Mouse (Mus musculus): Measurements from ENCODE around the gene Dgcr2. TPM values are rescaled to one million over a fixed set of nuclear protein-coding genes. Genes with fewer than 3 reads are reported as not detected.

The Dgcr2 gene
- polyA plus RNA-seq, 1 experiment, result 152 TPM

GRCm38 (mm10) chr16:17865770-17866169, 32.6 kb downstream of the Dgcr2 start:
- WGBS, result 24% methylated on average over 6 of the region's 6 CpGs
- TF ChIP-seq POLR2A (IDR thresholded peaks at IDR 0.05; ENCODE audit: low read depth, low read length), result no peak
- no peak for TF ChIP-seq CTCF (IDR thresholded peaks at IDR 0.05; ENCODE audit: extremely low read depth, insufficient read length, insufficient replicate concordance, low read depth, low read length)
- no peak overlapping the region for H3K27ac ChIP-seq (ENCODE audit: insufficient read depth, low read depth, low read length)

GRCm38 (mm10) chr16:17865293-17865692, 33.1 kb downstream of the Dgcr2 start:
- Histone ChIP-seq H3K27me3 (ENCODE audit: control insufficient read depth, insufficient read depth, low read length) (no peaks in the 10 kb centered on the region), H3K36me3 (ENCODE audit: control insufficient read depth, insufficient read depth, low read length) (peaks cover 5% of the 10 kb centered on the region; the same call in 1 of the 2 replicates), H3K4me1 (ENCODE audit: control insufficient read depth, insufficient read depth, insufficient read length, low read length) (peaks cover 18% of the 10 kb centered on the region), H3K4me3 (ENCODE audit: low read depth, low read length) (no peak overlapping the region), H3K27ac (ENCODE audit: insufficient read depth, low read depth, low read length) (no peak overlapping the region)
- WGBS, result 23% methylated on average over 2 of the region's 2 CpGs
- no peak for TF ChIP-seq POLR2A (IDR thresholded peaks at IDR 0.05; ENCODE audit: low read depth, low read length)
- TF ChIP-seq CTCF (IDR thresholded peaks at IDR 0.05; ENCODE audit: extremely low read depth, insufficient read length, insufficient replicate concordance, low read depth, low read length), result no peak

More at GRCm38 (mm10) chr16:17865770-17866169, 32.6 kb downstream of the Dgcr2 start:
- Histone ChIP-seq H3K4me1 (ENCODE audit: control insufficient read depth, insufficient read depth, insufficient read length, low read length) (peaks cover 19% of the 10 kb centered on the region), H3K4me3 (ENCODE audit: low read depth, low read length) (no peak overlapping the region), H3K36me3 (ENCODE audit: control insufficient read depth, insufficient read depth, low read length) (peaks cover 5% of the 10 kb centered on the region; the same call in 1 of the 2 replicates), H3K27me3 (ENCODE audit: control insufficient read depth, insufficient read depth, low read length) (no peaks in the 10 kb centered on the region)

DNA sequence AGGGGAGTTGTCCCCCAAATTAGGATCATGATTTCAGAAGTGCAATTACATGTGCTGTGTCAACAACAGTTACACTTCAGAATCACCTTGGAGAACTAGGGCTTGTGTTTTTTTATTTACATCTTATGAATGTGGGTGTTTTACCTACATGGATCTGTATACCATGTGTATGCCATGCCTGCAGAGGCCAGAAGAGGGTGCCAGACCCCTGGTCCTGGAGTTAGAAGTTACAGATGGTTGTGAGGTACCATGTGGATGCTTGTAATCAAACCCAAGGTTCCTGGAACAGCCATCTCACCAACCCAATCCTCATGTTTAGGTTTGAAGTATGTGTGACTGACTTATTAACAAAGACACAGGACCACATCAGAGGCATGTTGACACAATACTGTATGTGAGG, 39.8 kb downstream of the Dgcr2 start:
- H3K27me3 ChIP-seq (ENCODE audit: control insufficient read depth, insufficient read depth, low read length), result no peaks in the 10 kb centered on the region
- H3K4me1 ChIP-seq (ENCODE audit: control insufficient read depth, insufficient read depth, insufficient read length, low read length), result no peaks in the 10 kb centered on the region
- H3K27ac ChIP-seq (ENCODE audit: insufficient read depth, low read depth, low read length), result no peak overlapping the region
- H3K36me3 ChIP-seq (ENCODE audit: control insufficient read depth, insufficient read depth, low read length), result peaks cover 48% of the 10 kb centered on the region
- H3K4me3 ChIP-seq (ENCODE audit: low read depth, low read length), result no peak overlapping the region
- TF ChIP-seq CTCF (IDR thresholded peaks at IDR 0.05; ENCODE audit: extremely low read depth, insufficient read length, insufficient replicate concordance, low read depth, low read length), result peak; percentile 63; the same call in 1 of the 2 replicates
- no peak for TF ChIP-seq POLR2A (IDR thresholded peaks at IDR 0.05; ENCODE audit: low read depth, low read length)

DNA sequence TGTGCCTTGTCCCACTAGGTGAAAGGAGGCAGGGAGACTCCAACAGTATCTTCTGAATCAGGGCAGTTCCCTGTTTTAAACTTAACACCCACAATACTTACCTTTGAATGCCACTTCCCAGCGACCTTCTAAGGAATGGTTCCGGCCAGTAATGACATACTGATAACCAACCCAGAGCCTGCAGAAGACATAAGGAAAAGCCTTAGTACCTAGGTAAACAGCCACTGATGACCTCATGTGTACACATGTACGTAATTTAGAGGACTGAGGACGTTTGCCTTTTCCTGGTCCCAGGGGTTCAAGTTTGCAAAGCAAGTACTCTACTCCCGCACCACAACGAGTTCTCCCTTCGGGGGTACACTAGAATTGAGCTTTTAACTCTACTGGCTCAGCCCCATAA, 41.2 kb downstream of the Dgcr2 start:
- Histone ChIP-seq H3K4me3 (ENCODE audit: low read depth, low read length) (no peak overlapping the region), H3K27ac (ENCODE audit: insufficient read depth, low read depth, low read length) (no peak overlapping the region), H3K27me3 (ENCODE audit: control insufficient read depth, insufficient read depth, low read length) (no peaks in the 10 kb centered on the region), H3K36me3 (ENCODE audit: control insufficient read depth, insufficient read depth, low read length) (peaks cover 52% of the 10 kb centered on the region), H3K4me1 (ENCODE audit: control insufficient read depth, insufficient read depth, insufficient read length, low read length) (no peaks in the 10 kb centered on the region)
- TF ChIP-seq POLR2A (IDR thresholded peaks at IDR 0.05; ENCODE audit: low read depth, low read length) (no peak), CTCF (IDR thresholded peaks at IDR 0.05; ENCODE audit: extremely low read depth, insufficient read length, insufficient replicate concordance, low read depth, low read length) (no peak)
- 82% methylated on average over 7 of the region's 7 CpGs for WGBS

- WGBS, result 79% methylated on average over 2 of the region's 2 CpGs
- H3K36me3 ChIP-seq (ENCODE audit: control insufficient read depth, insufficient read depth, low read length), result peaks cover 67% of the 10 kb centered on the region
These were observed 45.1 kb downstream of the Dgcr2 start for GRCm38 (mm10) chr16:17853263-17853662.

GRCm38 (mm10) chr16:17851860-17852259, 46.5 kb downstream of the Dgcr2 start:
- H3K4me3 ChIP-seq (ENCODE audit: low read depth, low read length), result no peak overlapping the region
- no peak overlapping the region for H3K27ac ChIP-seq (ENCODE audit: insufficient read depth, low read depth, low read length)
- TF ChIP-seq POLR2A (IDR thresholded peaks at IDR 0.05; ENCODE audit: low read depth, low read length) (no peak), CTCF (IDR thresholded peaks at IDR 0.05; ENCODE audit: extremely low read depth, insufficient read length, insufficient replicate concordance, low read depth, low read length) (no peak)
- peaks cover 3% of the 10 kb centered on the region; the same call in 1 of the 2 replicates for H3K4me1 ChIP-seq (ENCODE audit: control insufficient read depth, insufficient read depth, insufficient read length, low read length)
- peaks cover 59% of the 10 kb centered on the region for H3K36me3 ChIP-seq (ENCODE audit: control insufficient read depth, insufficient read depth, low read length)
- 93% methylated on average over 1 of the region's 1 CpGs for WGBS
- H3K27me3 ChIP-seq (ENCODE audit: control insufficient read depth, insufficient read depth, low read length), result no peaks in the 10 kb centered on the region

More at GRCm38 (mm10) chr16:17853263-17853662, 45.1 kb downstream of the Dgcr2 start:
- no peak overlapping the region for H3K27ac ChIP-seq (ENCODE audit: insufficient read depth, low read depth, low read length)
- TF ChIP-seq CTCF (IDR thresholded peaks at IDR 0.05; ENCODE audit: extremely low read depth, insufficient read length, insufficient replicate concordance, low read depth, low read length) (no peak), POLR2A (IDR thresholded peaks at IDR 0.05; ENCODE audit: low read depth, low read length) (no peak)
- no peaks in the 10 kb centered on the region for H3K27me3 ChIP-seq (ENCODE audit: control insufficient read depth, insufficient read depth, low read length)
- no peaks in the 10 kb centered on the region for H3K4me1 ChIP-seq (ENCODE audit: control insufficient read depth, insufficient read depth, insufficient read length, low read length)
- H3K4me3 ChIP-seq (ENCODE audit: low read depth, low read length), result no peak overlapping the region

GRCm38 (mm10) chr16:17851331-17851730, 47.0 kb downstream of the Dgcr2 start:
- 96% methylated on average over 5 of the region's 5 CpGs for WGBS
- Histone ChIP-seq H3K27me3 (ENCODE audit: control insufficient read depth, insufficient read depth, low read length) (no peaks in the 10 kb centered on the region), H3K4me3 (ENCODE audit: low read depth, low read length) (no peak overlapping the region), H3K27ac (ENCODE audit: insufficient read depth, low read depth, low read length) (no peak overlapping the region), H3K4me1 (ENCODE audit: control insufficient read depth, insufficient read depth, insufficient read length, low read length) (peaks cover 3% of the 10 kb centered on the region; the same call in 1 of the 2 replicates), H3K36me3 (ENCODE audit: control insufficient read depth, insufficient read depth, low read length) (peaks cover 57% of the 10 kb centered on the region)
- TF ChIP-seq POLR2A (IDR thresholded peaks at IDR 0.05; ENCODE audit: low read depth, low read length) (no peak), CTCF (IDR thresholded peaks at IDR 0.05; ENCODE audit: extremely low read depth, insufficient read length, insufficient replicate concordance, low read depth, low read length) (no peak)

All from small intestine, adult 2 months (tissue).